ENCODE assay signal across 10 mouse cellular contexts in genomic region chr15:27850904-27851303, GRCm38 (mm10).
DNase-seq lines count a peak whose midpoint lies in the region; ATAC-seq and TF ChIP-seq lines count a peak whose summit lies in the region.
"Had no signal": no experiment of that assay in that cellular context is flagged by ENCODE, and none has a peak within 500 bp of the region (broad histone marks: within the 10 kb centered on the region; RNA-seq: fewer than 3 reads in every experiment).

No protein-coding gene starts in this region.

- H3K9me3 ChIP-seq in kidney, embryonic 15.5 days (replicated peaks): no peaks in the 10 kb centered on the region
- no peaks in the 10 kb centered on the region for H3K9me3 ChIP-seq in CH12.LX (replicated peaks; ENCODE audit: low read length)
- H3K9me3 ChIP-seq: megakaryocyte, embryonic 14.5 days had no signal

- no peaks in the 10 kb centered on the region for H3K27me3 ChIP-seq in kidney, embryonic 15.5 days
- no peaks in the 10 kb centered on the region for H3K27me3 ChIP-seq in CH12.LX (replicated peaks)

- DNase-seq in kidney, adult 18-20 months: peak; percentile 24
- no peak for DNase-seq in CH12.LX (ENCODE audit: extremely low read depth)
- DNase-seq in adipocyte (ENCODE audit: low spot score): peak; percentile 64
- peak; percentile 39 for DNase-seq in lung, postnatal 14 days
- peak; percentile 75 for DNase-seq in testis, postnatal 10 days (ENCODE audit: low spot score)
- DNase-seq in layer of hippocampus, adult 9-11 months: no peak

- no peak overlapping the region for H3K27ac ChIP-seq in kidney, embryonic 15.5 days
- H3K27ac ChIP-seq in CH12.LX (ENCODE audit: insufficient read depth, low read depth): no peak overlapping the region
- H3K27ac ChIP-seq in embryonic fibroblast, embryonic 13.5 days (ENCODE audit: insufficient read depth, low read length): no peak overlapping the region

- dilution Hi-C loops in CH12.LX (cut with MboI; ENCODE audit: extremely low pct_ligation_motif_present, extremely low pct_unique_long_range_greater_than_20kb, low sequenced_read_pairs): no loop called here

- WGBS in kidney, embryonic 15.5 days: 91% methylated on average over 14 of the region's 14 CpGs

- TF ChIP-seq POLR2A in CH12.LX (IDR thresholded peaks at IDR 0.05; ENCODE audit: low read depth, low read length): no peak
- TF ChIP-seq POLR2A in embryonic fibroblast, embryonic 13.5 days (IDR thresholded peaks at IDR 0.05; ENCODE audit: low read depth, low read length): no peak

- in situ Hi-C loops in CH12.LX (cut with MboI; ENCODE audit: low pct_ligation_motif_present, low pct_unique_long_range_greater_than_20kb, low sequenced_read_pairs): loop anchor here (10.0 kb wide), 1 partner anchor 516 kb away; no protein-coding TSS in a partner anchor

- peak; percentile 44 to 61; a peak in 3 of 4 replicates for TF ChIP-seq CTCF in CH12.LX (conservative IDR thresholded peaks at IDR 0.05 in 1 of 2, IDR thresholded peaks at IDR 0.05 in 1 of 2; ENCODE audit: low read depth in 2 of 2, low read length in 2 of 2)
- TF ChIP-seq CTCF in embryonic fibroblast, embryonic 13.5 days (IDR thresholded peaks at IDR 0.05; ENCODE audit: borderline replicate concordance, insufficient read depth, low read length): peak; percentile 91

- H3K36me3 ChIP-seq in kidney, embryonic 15.5 days: peaks cover 97% of the 10 kb centered on the region
- peaks cover 0 to 2% of the 10 kb centered on the region in 2 experiments for H3K36me3 ChIP-seq in CH12.LX (replicated peaks in 1 of 2; ENCODE audit: control insufficient read depth in 1 of 2, insufficient read depth in 1 of 2, low read length in 1 of 2)

- no peak overlapping the region for H3K9ac ChIP-seq in kidney, embryonic 15.5 days
- H3K9ac ChIP-seq in CH12.LX (ENCODE audit: insufficient read depth, low read depth): no peak overlapping the region

- no peak for ATAC-seq in kidney, embryonic 15.5 days (replicated peaks; ENCODE audit: low FRiP score)

- H3K4me1 ChIP-seq in kidney, embryonic 15.5 days: no peaks in the 10 kb centered on the region
- peaks cover 0 to 3% of the 10 kb centered on the region in 2 experiments; a peak in 2 of 4 replicates for H3K4me1 ChIP-seq in CH12.LX (ENCODE audit: control insufficient read depth in 1 of 2, insufficient read depth in 2 of 2)
- H3K4me1 ChIP-seq in embryonic fibroblast, embryonic 13.5 days (ENCODE audit: control insufficient read depth, insufficient read depth, low read length): peaks cover 8% of the 10 kb centered on the region; the same call in 1 of the 2 replicates

- H3K4me3 ChIP-seq in kidney, embryonic 15.5 days (replicated peaks): no peak overlapping the region
- no peak overlapping the region for H3K4me3 ChIP-seq in CH12.LX (replicated peaks in 1 of 3; ENCODE audit: low read depth in 2 of 3, low read length in 2 of 3, poor library complexity in 1 of 3)
- no peak overlapping the region for H3K4me3 ChIP-seq in embryonic fibroblast, embryonic 13.5 days (ENCODE audit: insufficient read depth, low read length)
- H3K4me3 ChIP-seq: erythroblast, embryonic 14.5 days; megakaryocyte, embryonic 14.5 days had no signal

- no peak for TF ChIP-seq EP300 in CH12.LX (IDR thresholded peaks at IDR 0.05; ENCODE audit: low read length)

- H3K4me2 ChIP-seq in kidney, embryonic 15.5 days: no peak overlapping the region
- no peak overlapping the region for H3K4me2 ChIP-seq in CH12.LX (ENCODE audit: insufficient read depth, low read depth, poor library complexity, severe bottlenecking)

- peak; percentile 9 for TF ChIP-seq RAD21 in CH12.LX (IDR thresholded peaks at IDR 0.05; ENCODE audit: low read depth, low read length)

- no peaks in the 10 kb centered on the region for H3K79me2 ChIP-seq in CH12.LX (replicated peaks; ENCODE audit: control insufficient read depth, extremely low read depth, insufficient read depth, poor library complexity, severe bottlenecking)

TF ChIP-seq in CH12.LX, 34 proteins besides CTCF, POLR2A, EP300 and RAD21:
- TF ChIP-seq MEF2A (IDR thresholded peaks at IDR 0.05; ENCODE audit: borderline replicate concordance, low read depth, low read length) (no peak), SMC3 (IDR thresholded peaks at IDR 0.05; ENCODE audit: low read depth, low read length) (peak; percentile 46; the same call in 1 of the 2 replicates)

Comparison
In these comparisons a context has a peak if more than half of its experiments do, and no peak if none do; other contexts are left out.
1. DNase-seq: peak in kidney, adult 18-20 months (single experiment), adipocyte (single experiment), lung, postnatal 14 days (single experiment) and testis, postnatal 10 days (single experiment); none in CH12.LX (single experiment) and layer of hippocampus, adult 9-11 months (single experiment).